Mouse (Mus musculus): ENCODE measurements at regions not wholly inside any gene's neighbourhood (a gene's known extent, or its start where the extent isn't known, plus 50 kb on each side); places are given as distances from the start of the nearest gene placed in this dataset.

- H3K4me1 ChIP-seq: peaks cover 17% of the 10 kb centered on the region
- no peak overlapping the region for H3K4me2 ChIP-seq
- no peaks in the 10 kb centered on the region for H3K36me3 ChIP-seq (replicated peaks)
- no peak overlapping the region for H3K9ac ChIP-seq
- 25% methylated on average over 7 of the region's 7 CpGs for WGBS
- H3K27me3 ChIP-seq (replicated peaks): no peaks in the 10 kb centered on the region
- no peaks in the 10 kb centered on the region for H3K9me3 ChIP-seq
- peak; percentile 91 for ATAC-seq (replicated peaks)
- H3K27ac ChIP-seq: peak overlapping the region; percentile 59; the same call in 1 of the 2 replicates
- no peak overlapping the region for H3K4me3 ChIP-seq
Observed at GRCm38 (mm10) chr11:31818032-31818431, 54.0 kb upstream of the Cpeb4 start.

- no peak for ATAC-seq (replicated peaks)
- Histone ChIP-seq H3K27ac (no peak overlapping the region), H3K9me3 (no peaks in the 10 kb centered on the region), H3K36me3 (replicated peaks) (no peaks in the 10 kb centered on the region), H3K4me1 (peaks cover 21% of the 10 kb centered on the region), H3K27me3 (replicated peaks) (no peaks in the 10 kb centered on the region), H3K9ac (no peak overlapping the region), H3K4me2 (no peak overlapping the region), H3K4me3 (no peak overlapping the region)
- 84% methylated on average over 4 of the region's 4 CpGs for WGBS
Observed at GRCm38 (mm10) chr11:31819964-31820363, 52.0 kb upstream of the Cpeb4 start.

DNA sequence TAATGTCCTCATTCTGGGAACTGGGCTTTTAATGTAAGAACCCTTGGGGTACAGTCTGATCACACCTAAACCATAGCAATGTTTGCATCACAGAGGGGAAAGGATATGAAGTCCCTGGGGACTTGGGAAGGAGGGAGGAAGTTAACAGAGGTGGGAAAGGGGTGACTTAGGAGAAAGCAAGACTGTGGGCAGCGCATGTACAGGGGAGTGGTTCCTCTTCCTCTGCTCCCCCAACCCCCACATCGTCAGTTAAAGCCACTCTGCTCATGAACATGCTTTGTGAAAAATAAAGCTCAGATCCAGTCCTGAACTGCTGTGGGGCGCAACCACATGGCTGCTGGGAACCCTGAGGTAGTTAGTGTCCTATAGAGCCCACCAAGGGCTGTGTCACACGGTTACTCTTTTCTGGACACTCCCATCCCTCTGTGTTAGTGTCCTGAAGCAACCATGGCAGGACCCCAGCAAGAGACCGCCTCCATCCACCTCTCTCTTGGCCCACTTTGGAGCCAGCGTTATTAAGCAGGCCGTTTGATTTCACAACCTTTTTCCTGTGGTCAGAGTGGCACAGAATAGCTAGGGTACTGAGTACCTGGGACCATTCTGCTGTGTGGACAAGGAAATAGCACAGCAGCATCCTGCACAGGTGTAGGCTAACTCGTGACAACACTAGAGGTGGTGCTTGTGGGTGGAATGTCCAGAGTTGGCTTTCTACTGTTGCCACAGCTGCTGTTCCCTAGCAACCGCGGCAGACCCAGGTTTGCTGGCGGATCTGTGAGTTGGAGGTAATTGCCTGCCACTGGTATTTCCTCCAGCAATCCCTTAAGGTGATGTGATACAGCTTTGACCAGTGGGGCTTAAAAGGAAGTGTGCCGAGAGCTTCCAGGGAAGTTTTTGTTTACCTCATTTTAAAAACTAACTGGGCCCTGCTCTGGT lies 50.3 kb upstream of the Cpeb4 start:
- 64% methylated on average over 12 of the region's 12 CpGs for WGBS
- no peak overlapping the region for H3K4me2 ChIP-seq
- peaks cover 21% of the 10 kb centered on the region for H3K4me1 ChIP-seq
- H3K9ac ChIP-seq: no peak overlapping the region
- peak overlapping the region; percentile 61 for H3K27ac ChIP-seq
- no peaks in the 10 kb centered on the region for H3K27me3 ChIP-seq (replicated peaks)
- H3K36me3 ChIP-seq (replicated peaks): no peaks in the 10 kb centered on the region
- ATAC-seq (replicated peaks): peak; percentile 47
- H3K9me3 ChIP-seq: no peaks in the 10 kb centered on the region
- H3K4me3 ChIP-seq: no peak overlapping the region
